Mouse (Mus musculus) embryonic facial prominence, embryonic 15.5 days (tissue): ENCODE measurements at regions not wholly inside any gene's neighbourhood (a gene's known extent, or its start where the extent isn't known, plus 50 kb on each side); places are given as distances from the start of the nearest gene placed in this dataset.
"Not testable (repeated sequence)": the region's sequence is repeated elsewhere in the genome, so short reads cannot be mapped to it uniquely, and the experiment has no call there.

Experiments
- ATAC-seq: fragments of 200-750 bp; cut with Nextera tagmentation; 2 replicates; pipeline ENCODE4 v1.8.0; 2017; ENCODE audit warnings: low read depth, moderate TSS enrichment; ENCODE audit not compliant: insufficient number of reproducible peaks, low FRiP score, low TSS enrichment
- H3K27ac ChIP-seq: fragments of 300-500 bp; sonication (generic); replicated peaks from 2 replicates; pipeline ENCODE4 v1.5.1; 2015; ENCODE audit warnings: mild to moderate bottlenecking, inconsistent platforms
- H3K27me3 ChIP-seq: fragments of 300-500 bp; sonication (generic); 2 replicates; pipeline ENCODE4 v1.6.1; 2015; ENCODE audit warnings: inconsistent platforms
- H3K36me3 ChIP-seq: fragments of 300-500 bp; sonication (generic); 2 replicates; pipeline ENCODE4 v1.6.1; 2015; ENCODE audit warnings: mild to moderate bottlenecking, inconsistent platforms
- H3K4me1 ChIP-seq: fragments of 300-500 bp; sonication (generic); 2 replicates; pipeline ENCODE4 v1.6.1; 2015; ENCODE audit warnings: inconsistent platforms
- H3K4me2 ChIP-seq: fragments of 300-500 bp; sonication (generic); replicated peaks from 2 replicates; pipeline ENCODE4 v1.6.1; 2015; ENCODE audit warnings: mild to moderate bottlenecking, inconsistent platforms
- H3K4me3 ChIP-seq: fragments of 300-500 bp; sonication (generic); replicated peaks from 2 replicates; pipeline ENCODE4 v1.5.1; 2015; ENCODE audit warnings: mild to moderate bottlenecking, inconsistent platforms
- H3K9ac ChIP-seq: fragments of 300-500 bp; sonication (generic); 2 replicates; pipeline ENCODE4 v1.6.1; 2015; ENCODE audit warnings: inconsistent platforms
- H3K9me3 ChIP-seq: fragments of 300-500 bp; sonication (generic); replicated peaks from 2 replicates; pipeline ENCODE4 v1.6.1; 2016; ENCODE audit warnings: inconsistent platforms
- WGBS: fragments of 180-500 bp; shearing (Covaris S2); methylation state at CpG from one replicate; pipeline ENCODE4 v1.1.7; 2015; 5-methylcytosine and 5-hydroxymethylcytosine counted together

DNA sequence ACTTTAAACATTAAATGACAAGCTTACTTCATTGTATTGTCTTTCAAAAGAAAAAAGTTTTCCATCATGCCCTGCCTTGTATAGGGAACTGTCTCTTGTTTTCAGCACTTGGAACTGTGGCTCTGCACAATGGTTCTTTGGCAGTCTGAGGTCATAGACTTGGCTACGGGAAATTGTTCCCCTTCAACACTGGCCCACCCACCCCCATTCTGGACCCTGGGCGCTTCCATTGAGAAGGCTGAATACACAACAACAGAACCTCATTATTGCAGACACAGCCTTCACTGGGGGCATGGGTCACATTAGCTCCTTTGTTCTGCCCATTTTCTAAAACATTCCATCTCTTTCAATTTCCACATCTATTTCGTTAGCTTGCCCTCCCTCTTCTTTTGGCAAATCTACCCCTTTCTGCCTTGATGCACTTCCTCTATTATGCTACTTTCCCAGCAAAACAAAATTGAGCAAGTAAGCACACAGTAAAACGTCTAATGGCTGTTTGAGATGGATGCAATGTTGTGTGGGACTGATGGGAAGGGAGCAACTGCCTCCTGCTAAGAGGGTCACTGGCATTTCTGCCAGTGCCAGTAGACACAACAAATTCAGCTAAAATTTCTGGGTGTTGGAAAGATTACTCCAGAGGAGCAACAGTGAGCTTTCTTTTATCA is 136.0 kb upstream of the Mad2l1 start:
- no peak for ATAC-seq
- H3K4me3 ChIP-seq: no peak overlapping the region
- H3K27ac ChIP-seq: no peak overlapping the region
- H3K9me3 ChIP-seq: no peaks in the 10 kb centered on the region
- H3K27me3 ChIP-seq: no peaks in the 10 kb centered on the region
- 61% methylated on average over 4 of the region's 4 CpGs for WGBS
- peaks cover 4% of the 10 kb centered on the region; the same call in 1 of the 2 replicates for H3K4me1 ChIP-seq
- H3K9ac ChIP-seq: no peak overlapping the region
- H3K4me2 ChIP-seq: no peak overlapping the region
- H3K36me3 ChIP-seq: no peaks in the 10 kb centered on the region

GRCm38 (mm10) chr6:66401468-66401867 is 133.7 kb upstream of the Mad2l1 start:
- no peak overlapping the region for H3K4me2 ChIP-seq
- H3K9me3 ChIP-seq: no peaks in the 10 kb centered on the region
- no peak overlapping the region for H3K9ac ChIP-seq
- no peaks in the 10 kb centered on the region for H3K36me3 ChIP-seq
- ATAC-seq: peak; percentile 54; the same call in 1 of the 2 replicates
- no peak overlapping the region for H3K27ac ChIP-seq
- 34% methylated on average over 5 of the region's 5 CpGs for WGBS
- no peaks in the 10 kb centered on the region for H3K27me3 ChIP-seq
- no peak overlapping the region for H3K4me3 ChIP-seq
- peaks cover 4% of the 10 kb centered on the region; the same call in 1 of the 2 replicates for H3K4me1 ChIP-seq

DNA sequence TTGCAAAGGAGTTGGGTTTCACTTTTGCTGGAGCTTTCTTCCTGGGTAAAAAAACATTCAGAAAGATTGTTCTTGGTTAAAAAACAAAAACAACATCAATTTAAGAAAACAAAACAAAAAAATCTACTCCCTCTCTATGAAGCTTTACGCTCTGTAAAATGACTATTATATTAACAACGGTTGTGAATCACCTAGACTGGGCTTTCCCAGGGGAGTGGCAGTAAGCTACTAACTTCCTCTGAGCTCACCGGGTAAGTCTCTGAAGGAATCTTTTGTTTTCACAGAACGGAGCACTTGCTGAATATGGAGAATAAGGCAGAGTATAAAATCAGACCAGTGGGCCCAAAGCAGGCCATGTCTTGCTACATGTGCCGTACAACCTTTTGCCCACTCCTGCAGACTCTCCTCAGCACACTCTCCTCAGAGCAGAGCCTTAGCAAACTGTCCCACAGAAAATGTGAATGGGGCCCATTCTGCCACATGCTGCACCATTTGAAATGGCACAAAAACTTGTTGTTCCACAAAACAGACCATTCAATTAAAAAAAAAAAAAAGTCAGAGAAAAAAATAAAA is 133.2 kb upstream of the Mad2l1 start:
- WGBS: 34% methylated on average over 5 of the region's 5 CpGs
- no peak overlapping the region for H3K27ac ChIP-seq
- H3K9ac ChIP-seq: no peak overlapping the region
- H3K36me3 ChIP-seq: no peaks in the 10 kb centered on the region
- no peak overlapping the region for H3K4me2 ChIP-seq
- H3K4me1 ChIP-seq: peaks cover 4% of the 10 kb centered on the region; the same call in 1 of the 2 replicates
- no peaks in the 10 kb centered on the region for H3K9me3 ChIP-seq
- ATAC-seq: no peak
- no peak overlapping the region for H3K4me3 ChIP-seq
- no peaks in the 10 kb centered on the region for H3K27me3 ChIP-seq

DNA sequence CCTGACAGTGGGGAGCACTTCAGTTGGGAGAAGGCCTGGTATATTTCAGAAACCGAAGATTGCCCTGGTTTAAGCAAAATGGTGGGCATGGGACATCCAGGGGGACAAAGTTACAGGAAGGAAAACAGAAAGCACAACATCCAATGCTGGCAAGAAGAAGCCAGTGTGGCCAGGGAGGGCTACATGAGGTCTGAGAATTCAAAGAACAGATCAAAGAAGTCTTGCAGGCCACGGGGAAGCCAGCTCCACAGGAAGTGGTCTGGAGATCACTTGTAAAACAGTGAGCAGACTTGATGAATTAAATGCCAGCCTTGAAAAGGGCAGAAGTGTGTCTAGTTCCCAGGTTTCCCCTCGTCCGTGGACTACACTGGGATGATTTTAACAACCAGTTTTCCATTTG is 120.4 kb upstream of the Mad2l1 start:
- Histone ChIP-seq H3K4me2 (no peak overlapping the region), H3K27me3 (no peaks in the 10 kb centered on the region), H3K27ac (no peak overlapping the region), H3K4me1 (no peaks in the 10 kb centered on the region), H3K36me3 (no peaks in the 10 kb centered on the region), H3K9ac (no peak overlapping the region), H3K9me3 (no peaks in the 10 kb centered on the region), H3K4me3 (no peak overlapping the region)
- WGBS: 38% methylated on average over 4 of the region's 4 CpGs
- no peak for ATAC-seq

GRCm38 (mm10) chr6:66419452-66420041 is 115.6 kb upstream of the Mad2l1 start:
- Histone ChIP-seq H3K27ac (no peak overlapping the region), H3K9ac (no peak overlapping the region), H3K4me2 (no peak overlapping the region), H3K4me1 (no peaks in the 10 kb centered on the region), H3K4me3 (no peak overlapping the region), H3K27me3 (no peaks in the 10 kb centered on the region), H3K36me3 (no peaks in the 10 kb centered on the region), H3K9me3 (no peaks in the 10 kb centered on the region)
- WGBS: 61% methylated on average over 7 of the region's 7 CpGs
- ATAC-seq: no peak

DNA sequence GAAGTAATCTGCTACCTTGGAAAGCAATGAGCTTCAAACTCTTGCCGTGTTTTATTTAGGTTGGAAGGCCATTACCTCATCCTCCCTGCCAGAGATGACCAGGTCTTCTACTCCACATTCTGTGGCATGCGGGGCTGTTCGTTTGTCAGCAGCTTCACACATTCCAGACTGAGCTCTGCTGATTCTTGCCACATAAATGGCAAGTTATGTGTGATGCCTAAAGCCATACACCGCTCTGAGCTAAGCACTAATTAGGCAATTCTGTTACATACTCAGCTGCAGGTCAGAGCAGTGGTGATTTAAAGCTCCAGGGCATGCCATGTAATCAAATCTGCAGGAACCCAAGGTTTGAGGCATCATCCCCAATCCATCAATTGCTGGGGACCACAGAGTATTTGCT is 106.8 kb upstream of the Mad2l1 start:
- Histone ChIP-seq H3K36me3 (no peaks in the 10 kb centered on the region), H3K4me2 (no peak overlapping the region), H3K9me3 (no peaks in the 10 kb centered on the region), H3K9ac (no peak overlapping the region), H3K4me3 (no peak overlapping the region), H3K27me3 (no peaks in the 10 kb centered on the region), H3K4me1 (no peaks in the 10 kb centered on the region), H3K27ac (no peak overlapping the region)
- no peak for ATAC-seq
- 46% methylated on average over 4 of the region's 4 CpGs for WGBS

DNA sequence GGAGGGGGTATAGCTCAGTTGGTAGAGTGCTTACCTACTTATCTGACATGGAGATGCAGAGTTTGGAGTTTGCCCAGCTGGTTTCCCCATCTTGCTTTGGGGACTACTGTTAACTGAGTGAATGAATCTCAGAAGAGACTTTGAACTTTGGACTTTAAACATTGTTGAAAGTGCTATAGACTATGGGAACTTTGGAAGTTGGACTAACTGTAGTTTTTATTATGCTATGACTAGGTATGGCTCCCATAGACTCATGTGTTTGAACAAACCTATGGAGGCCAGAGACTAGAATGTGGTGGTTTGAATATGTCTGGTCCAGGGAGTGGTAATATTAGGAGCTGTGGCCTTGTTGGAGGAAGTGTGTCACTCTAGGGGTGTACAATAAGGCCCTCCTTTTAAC is 84.8 kb upstream of the Mad2l1 start:
- H3K27ac ChIP-seq, H3K36me3 ChIP-seq, ATAC-seq, H3K9me3 ChIP-seq, H3K27me3 ChIP-seq, H3K4me3 ChIP-seq, H3K4me1 ChIP-seq, H3K4me2 ChIP-seq, H3K9ac ChIP-seq: not testable (repeated sequence)

GRCm38 (mm10) chr6:66458172-66458571 is 77.0 kb upstream of the Mad2l1 start:
- no peak overlapping the region for H3K4me2 ChIP-seq
- WGBS: 73% methylated on average over 3 of the region's 3 CpGs
- H3K27me3 ChIP-seq: no peaks in the 10 kb centered on the region
- no peaks in the 10 kb centered on the region for H3K9me3 ChIP-seq
- no peak overlapping the region for H3K4me3 ChIP-seq
- ATAC-seq: no peak
- no peak overlapping the region for H3K9ac ChIP-seq
- no peak overlapping the region for H3K27ac ChIP-seq
- no peaks in the 10 kb centered on the region for H3K4me1 ChIP-seq
- no peaks in the 10 kb centered on the region for H3K36me3 ChIP-seq

GRCm38 (mm10) chr6:66464540-66464939 is 70.7 kb upstream of the Mad2l1 start:
- 85% methylated on average over 4 of the region's 5 CpGs for WGBS
- Histone ChIP-seq H3K36me3 (no peaks in the 10 kb centered on the region), H3K4me1 (no peaks in the 10 kb centered on the region), H3K9ac (no peak overlapping the region), H3K4me2 (no peak overlapping the region), H3K27ac (no peak overlapping the region), H3K27me3 (no peaks in the 10 kb centered on the region), H3K9me3 (no peaks in the 10 kb centered on the region), H3K4me3 (no peak overlapping the region)
- ATAC-seq: no peak

- H3K27me3 ChIP-seq: no peaks in the 10 kb centered on the region
- WGBS: 67% methylated on average over 11 of the region's 11 CpGs
- no peaks in the 10 kb centered on the region for H3K4me1 ChIP-seq
- no peaks in the 10 kb centered on the region for H3K36me3 ChIP-seq
- ATAC-seq: no peak
- H3K27ac ChIP-seq: no peak overlapping the region
- H3K9me3 ChIP-seq: no peaks in the 10 kb centered on the region
- H3K4me2 ChIP-seq: no peak overlapping the region
- H3K4me3 ChIP-seq: no peak overlapping the region
- no peak overlapping the region for H3K9ac ChIP-seq
These were observed 69.9 kb upstream of the Mad2l1 start for GRCm38 (mm10) chr6:66465137-66465853.

DNA sequence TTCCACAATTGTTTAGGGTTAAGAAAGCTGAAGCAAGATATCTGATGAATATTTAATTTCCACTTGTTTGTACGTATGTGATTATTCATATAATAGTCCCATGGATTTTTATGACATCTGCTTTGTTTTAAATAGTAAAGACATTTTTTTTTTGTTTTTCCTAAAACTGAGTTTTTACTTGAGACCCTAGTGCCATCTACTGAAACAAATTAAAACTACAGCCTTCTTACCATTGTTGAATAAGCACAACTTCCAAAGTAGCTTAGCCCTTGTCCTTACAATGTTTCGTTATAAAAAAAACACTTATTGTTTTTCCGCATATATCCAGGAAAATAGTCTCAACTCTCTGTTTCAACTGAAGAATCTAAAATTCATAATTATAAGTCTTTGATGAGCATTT is 68.4 kb upstream of the Mad2l1 start:
- no peak overlapping the region for H3K4me2 ChIP-seq
- no peak overlapping the region for H3K27ac ChIP-seq
- H3K4me1 ChIP-seq: no peaks in the 10 kb centered on the region
- no peak overlapping the region for H3K9ac ChIP-seq
- 31% methylated on average over 3 of the region's 3 CpGs for WGBS
- no peaks in the 10 kb centered on the region for H3K36me3 ChIP-seq
- H3K27me3 ChIP-seq: no peaks in the 10 kb centered on the region
- no peak for ATAC-seq
- H3K4me3 ChIP-seq: no peak overlapping the region
- no peaks in the 10 kb centered on the region for H3K9me3 ChIP-seq
